Mouse (Mus musculus) heart, adult 2 months (tissue): ENCODE measurements around the gene Josd1. TPM values are rescaled to one million over a fixed set of nuclear protein-coding genes. Genes with fewer than 3 reads are reported as not detected.

Source experiments
- DNase-seq, 2 experiments: peaks; one replicate each; pipeline ENCODE4 v3.0.0; 2021
- H3K27ac ChIP-seq: fragments of 200-600 bp; 2 replicates; pipeline ENCODE4 v1.8.1; 2022
- H3K27me3 ChIP-seq: fragments of 200-500 bp; 2 replicates; pipeline ENCODE4 v1.6.1; 2012; ENCODE audit warnings: mild to moderate bottlenecking, low read length, inconsistent platforms, mixed read lengths; ENCODE audit not compliant: control insufficient read depth, insufficient read depth
- H3K36me3 ChIP-seq: fragments of 200-500 bp; 2 replicates; pipeline ENCODE4 v1.6.1; 2012; ENCODE audit warnings: low read length, inconsistent platforms; ENCODE audit not compliant: control insufficient read depth, insufficient read depth
- H3K4me1 ChIP-seq: fragments of 200-500 bp; 2 replicates; pipeline ENCODE4 v1.6.1; 2011; ENCODE audit warnings: low read length; ENCODE audit not compliant: control insufficient read depth, insufficient read depth
- H3K4me3 ChIP-seq: fragments of 200-600 bp; 2 replicates; pipeline ENCODE4 v1.8.1; 2022
- H3K79me2 ChIP-seq: fragments of 200-500 bp; replicated peaks from 2 replicates; pipeline ENCODE4 v1.6.1; 2012; ENCODE audit warnings: mild to moderate bottlenecking, inconsistent platforms, low read length, moderate library complexity, mixed read lengths; ENCODE audit not compliant: control insufficient read depth, insufficient read depth
- H3K9ac ChIP-seq: fragments of 200-500 bp; 2 replicates; pipeline ENCODE4 v1.6.1; 2012; ENCODE audit warnings: low read depth, mild to moderate bottlenecking, control low read depth, inconsistent platforms, low read length, mixed read lengths
- CTCF ChIP-seq: fragments of 200-600 bp; IDR thresholded peaks from 2 replicates; pipeline ENCODE4 v1.8.1; 2022; ENCODE audit warnings: antibody characterized with exemption, mild to moderate bottlenecking, moderate library complexity
- EP300 ChIP-seq: fragments of 200-500 bp; IDR thresholded peaks from 2 replicates; pipeline ENCODE4 v1.6.1; 2011; ENCODE audit warnings: low read depth, low read length, control low read depth; ENCODE audit not compliant: insufficient read depth
- POLR2A ChIP-seq: fragments of 200-500 bp; IDR thresholded peaks from 2 replicates; pipeline ENCODE4 v1.6.1; 2011; ENCODE audit warnings: mild to moderate bottlenecking, low read depth, low read length, control low read depth; ENCODE audit not compliant: insufficient read depth
- WGBS: fragments of 180-500 bp; shearing (Covaris S2); methylation state at CpG from one replicate; pipeline ENCODE4 v1.1.7; 2018; 5-methylcytosine and 5-hydroxymethylcytosine counted together
- intact Hi-C: fragments of 180-260 bp; cut with DNase I; formaldehyde crosslinking; loops from one replicate; pipeline ENCODE4 v1.15.1; 2025
- polyA plus RNA-seq: library from polyadenylated mRNA; depleted of rRNA; stranded (reverse); fragments of >200 nt; gene quantifications from 2 replicates; pipeline ENCODE4 v1.2.3, GENCODE M21; 2012
- total RNA-seq, 2 experiments: library from RNA; stranded (reverse); gene quantifications; 2 replicates each; pipeline ENCODE4 v1.2.3; 2021

Josd1 gene
- total and polyA plus RNA-seq, 3 experiments = 16.1 to 24.9 (median 22.1) TPM

DNA sequence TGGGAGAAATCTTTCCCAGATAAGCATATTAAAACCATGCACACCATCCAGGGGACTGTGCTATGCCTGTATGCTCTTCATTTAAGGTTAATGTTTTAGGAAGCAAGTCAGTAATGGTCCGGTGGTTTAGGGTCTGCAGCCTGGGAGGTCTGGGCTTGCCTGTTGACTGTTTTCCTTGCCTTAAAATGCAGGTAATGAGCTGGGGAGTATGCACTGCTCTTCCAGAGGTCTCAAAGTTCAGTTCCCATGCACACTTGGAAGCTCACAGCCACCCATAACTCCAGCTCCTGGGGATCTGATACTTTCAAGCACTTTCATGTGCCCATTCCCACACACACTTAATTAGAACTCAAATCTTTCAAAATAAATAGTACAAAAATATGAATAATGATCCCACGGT is 8.8 kb upstream of the Josd1 start:
- WGBS = 94% methylated on average over 2 of the region's 2 CpGs
- DNase-seq = no peak
- TF ChIP-seq POLR2A (no peak), EP300 (no peak), CTCF (no peak)
- H3K4me1 ChIP-seq = peaks cover 6% of the 10 kb centered on the region
- no peak overlapping the region for H3K27ac ChIP-seq
- no peak overlapping the region for H3K9ac ChIP-seq
- peaks cover 8% of the 10 kb centered on the region for H3K79me2 ChIP-seq
- intact Hi-C loops = no loop called here
- no peak overlapping the region for H3K4me3 ChIP-seq
- H3K36me3 ChIP-seq = no peaks in the 10 kb centered on the region
- no peaks in the 10 kb centered on the region for H3K27me3 ChIP-seq

DNA sequence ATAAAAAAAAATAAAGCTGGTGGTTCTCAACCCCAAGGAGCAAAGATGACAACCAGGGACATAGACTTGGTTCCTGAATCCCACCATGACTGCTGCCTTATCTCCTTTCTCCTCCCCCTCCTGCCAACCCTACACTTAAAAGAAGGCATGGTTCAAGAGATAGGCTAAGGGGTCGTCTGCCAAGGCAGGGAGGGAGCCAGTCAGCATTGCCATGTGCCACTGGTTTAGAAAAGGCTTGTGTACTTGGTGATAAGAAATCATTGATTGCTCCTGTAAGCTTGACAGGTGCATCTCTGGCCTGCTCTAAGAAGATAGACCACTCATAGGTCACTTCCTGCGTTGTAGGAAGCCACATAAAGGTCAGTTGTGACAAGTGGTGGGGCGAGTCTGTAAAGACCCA is 7.8 kb upstream of the Josd1 start:
- Histone ChIP-seq H3K9ac (no peak overlapping the region), H3K79me2 (peaks cover 12% of the 10 kb centered on the region), H3K4me1 (peaks cover 6% of the 10 kb centered on the region), H3K36me3 (no peaks in the 10 kb centered on the region), H3K4me3 (no peak overlapping the region), H3K27ac (no peak overlapping the region), H3K27me3 (no peaks in the 10 kb centered on the region)
- intact Hi-C loops = no loop called here
- no peak for DNase-seq
- WGBS = 55% methylated on average over 3 of the region's 3 CpGs
- TF ChIP-seq CTCF (no peak), EP300 (no peak), POLR2A (no peak)

DNA sequence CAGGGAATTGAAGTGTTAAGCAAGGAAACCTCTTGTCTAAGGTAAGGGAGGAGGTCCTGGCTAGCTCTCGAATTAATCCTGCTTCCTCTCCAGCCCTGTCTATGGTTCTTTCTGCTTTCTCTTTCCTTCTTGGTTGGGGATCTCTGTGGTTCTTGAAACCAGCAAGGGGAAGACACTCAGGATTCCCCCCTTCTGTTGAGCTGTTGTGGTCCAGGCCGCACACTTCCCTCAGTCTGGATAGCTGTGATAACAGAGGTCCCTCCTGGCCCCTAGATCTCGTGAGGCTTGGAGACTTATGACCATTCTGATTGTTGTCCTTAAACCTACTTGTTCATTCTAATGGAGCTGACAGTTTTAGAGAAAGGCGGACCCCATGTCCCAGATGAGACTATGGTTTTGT is 6.8 kb upstream of the Josd1 start:
- Histone ChIP-seq H3K4me1 (peaks cover 6% of the 10 kb centered on the region), H3K36me3 (no peaks in the 10 kb centered on the region), H3K27ac (no peak overlapping the region), H3K4me3 (no peak overlapping the region), H3K27me3 (no peaks in the 10 kb centered on the region), H3K79me2 (peaks cover 12% of the 10 kb centered on the region), H3K9ac (no peak overlapping the region)
- TF ChIP-seq POLR2A (no peak), CTCF (no peak), EP300 (no peak)
- 77% methylated on average over 4 of the region's 4 CpGs for WGBS
- intact Hi-C loops = loop anchor here (5.0 kb wide), 1 partner anchor 33 kb away; no protein-coding TSS in a partner anchor
- DNase-seq = no peak

DNA sequence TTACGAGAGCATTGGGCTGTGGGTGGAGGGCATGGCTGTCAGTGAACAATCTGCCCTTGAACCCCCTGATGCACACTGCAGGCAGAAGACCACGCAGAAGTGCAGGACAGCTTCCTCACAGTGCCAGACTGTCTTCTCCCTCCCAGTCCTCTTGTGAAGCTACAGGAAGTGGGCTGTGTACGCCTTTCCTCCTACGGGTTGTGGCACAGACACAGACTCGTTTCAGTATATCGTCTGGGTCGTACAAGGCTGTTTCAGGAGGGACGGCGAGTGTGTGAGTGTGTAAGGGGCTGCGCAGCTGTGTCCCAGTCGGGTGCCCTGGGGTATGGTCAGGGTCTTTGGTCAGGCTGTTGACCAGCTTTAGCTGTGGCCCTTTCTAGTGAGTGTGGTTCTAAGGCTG is 6.0 kb upstream of the Josd1 start:
- WGBS = 41% methylated on average over 11 of the region's 11 CpGs
- Histone ChIP-seq H3K9ac (no peak overlapping the region), H3K27ac (no peak overlapping the region), H3K27me3 (no peaks in the 10 kb centered on the region), H3K4me1 (peaks cover 6% of the 10 kb centered on the region), H3K79me2 (peaks cover 7% of the 10 kb centered on the region), H3K36me3 (no peaks in the 10 kb centered on the region), H3K4me3 (no peak overlapping the region)
- peak in 1 of 2 experiments; percentile 21 for DNase-seq
- intact Hi-C loops = loop anchor here (5.0 kb wide), 1 partner anchor 34 kb away; no protein-coding TSS in a partner anchor
- no peak for TF ChIP-seq CTCF
- no peak for TF ChIP-seq POLR2A
- no peak for TF ChIP-seq EP300

DNA sequence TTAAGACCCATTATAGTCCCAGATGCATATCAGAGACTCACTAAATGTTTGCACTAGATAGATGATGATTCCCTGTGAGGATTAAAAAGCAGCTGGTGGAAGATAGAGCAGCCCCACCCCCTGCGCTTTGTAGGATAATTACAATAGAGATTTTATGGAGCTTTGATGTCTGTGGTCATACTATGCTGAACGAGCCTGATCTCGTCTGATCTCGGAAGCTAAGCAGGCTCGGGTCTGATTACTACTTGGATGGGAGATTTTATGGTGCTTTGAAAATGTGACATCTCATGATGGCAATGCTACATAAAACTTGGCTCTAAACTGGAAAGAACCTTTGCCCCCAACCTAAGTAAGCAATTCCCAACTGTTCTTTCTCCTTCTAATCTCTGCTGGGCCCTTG is 4.6 kb upstream of the Josd1 start:
- Histone ChIP-seq H3K4me3 (no peak overlapping the region), H3K4me1 (peaks cover 7% of the 10 kb centered on the region), H3K9ac (no peak overlapping the region), H3K36me3 (no peaks in the 10 kb centered on the region; the same call in 1 of the 2 replicates), H3K79me2 (peaks cover 8% of the 10 kb centered on the region), H3K27me3 (no peaks in the 10 kb centered on the region), H3K27ac (no peak overlapping the region)
- TF ChIP-seq POLR2A (no peak), EP300 (no peak), CTCF (no peak)
- DNase-seq = no peak
- intact Hi-C loops = loop anchor here (5.0 kb wide), 1 partner anchor 35 kb away; no protein-coding TSS in a partner anchor
- WGBS = 92% methylated on average over 5 of the region's 5 CpGs

DNA sequence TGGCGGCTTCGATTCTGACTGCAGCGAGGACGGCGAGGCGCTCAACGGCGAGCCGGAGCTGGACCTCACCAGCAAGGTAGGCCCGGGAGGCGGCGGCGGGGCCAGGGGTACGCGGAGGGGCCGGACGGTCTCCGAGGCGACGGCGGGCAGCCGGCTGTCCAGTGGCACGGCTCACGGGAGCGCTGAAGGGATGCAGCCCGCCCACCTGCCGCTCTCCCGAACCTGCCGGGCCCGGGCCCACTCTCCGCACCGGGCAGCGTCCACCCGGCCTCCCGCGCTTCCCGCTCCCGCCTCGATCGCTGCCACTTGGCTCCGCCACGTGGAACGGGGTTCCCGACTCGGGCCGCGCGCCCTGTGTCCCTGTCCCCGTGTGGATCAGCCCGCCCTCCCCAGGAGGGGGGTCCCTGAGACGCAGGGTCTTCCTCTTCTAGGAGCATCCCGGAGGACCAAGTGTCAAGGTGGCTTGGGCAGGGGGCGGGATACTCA is 3.3 kb upstream of the Josd1 start:
- Histone ChIP-seq H3K79me2 (peaks cover 7% of the 10 kb centered on the region), H3K4me1 (peaks cover 9% of the 10 kb centered on the region), H3K9ac (peak overlapping the region; percentile 95), H3K27me3 (no peaks in the 10 kb centered on the region), H3K36me3 (no peaks in the 10 kb centered on the region; the same call in 1 of the 2 replicates), H3K27ac (peak overlapping the region; percentile 87), H3K4me3 (peak overlapping the region; percentile 97)
- under 1% methylated on average over 52 of the region's 53 CpGs for WGBS
- intact Hi-C loops = loop anchor here (2.0 to 5.0 kb wide), 2 partner anchors 36 to 52 kb away; partner anchors contain the start of gene Sun2
- no peak for TF ChIP-seq EP300
- TF ChIP-seq CTCF = no peak
- TF ChIP-seq POLR2A = no peak
- no peak for DNase-seq
